Mouse (Mus musculus) embryonic facial prominence, embryonic 11.5 days (tissue): ENCODE data around the gene Kcnj1. TPM values are rescaled to one million over a fixed set of nuclear protein-coding genes. Genes with fewer than 3 reads are reported as not detected.
A peak's percentile ranks its signal among the peaks of the same experiment; 100 is the strongest.

Source experiments
- ATAC-seq: fragments of 200-750 bp; cut with Nextera tagmentation; replicated peaks from 2 replicates; pipeline ENCODE4 v1.8.0; 2017; ENCODE audit warnings: low read depth; ENCODE audit not compliant: insufficient number of reproducible peaks, low FRiP score, low TSS enrichment
- DNase-seq: peaks from one replicate; pipeline ENCODE4 v3.0.0-alpha.2; 2015; ENCODE audit warnings: low spot score
- H3K27ac ChIP-seq: fragments of 300-500 bp; sonication (generic); replicated peaks from 2 replicates; pipeline ENCODE4 v1.5.1; 2014; ENCODE audit warnings: mild to moderate bottlenecking, low read depth, low read length, control low read depth
- H3K27me3 ChIP-seq: fragments of 300-500 bp; sonication (generic); 2 replicates; pipeline ENCODE4 v1.6.1; 2014; ENCODE audit warnings: mild to moderate bottlenecking, low read length, moderate library complexity, mixed read lengths; ENCODE audit not compliant: control insufficient read depth, insufficient read depth
- H3K36me3 ChIP-seq: fragments of 300-500 bp; sonication (generic); replicated peaks from 2 replicates; pipeline ENCODE4 v1.6.1; 2014; ENCODE audit warnings: low read depth, mild to moderate bottlenecking, low read length, moderate library complexity, mixed read lengths; ENCODE audit not compliant: control insufficient read depth, insufficient read depth
- H3K4me1 ChIP-seq: fragments of 300-500 bp; sonication (generic); 2 replicates; pipeline ENCODE4 v1.6.1; 2014; ENCODE audit warnings: low read length, mixed read lengths; ENCODE audit not compliant: control insufficient read depth, insufficient read depth
- H3K4me2 ChIP-seq: fragments of 300-500 bp; sonication (generic); 2 replicates; pipeline ENCODE4 v1.6.1; 2014; ENCODE audit warnings: low read depth, mild to moderate bottlenecking, control low read depth, low read length, moderate library complexity
- H3K4me3 ChIP-seq: fragments of 300-500 bp; sonication (generic); 2 replicates; pipeline ENCODE4 v1.5.1; 2014; ENCODE audit warnings: low read depth, low read length, control low read depth
- H3K9ac ChIP-seq: fragments of 300-500 bp; sonication (generic); replicated peaks from 2 replicates; pipeline ENCODE4 v1.6.1; 2014; ENCODE audit warnings: mild to moderate bottlenecking, control low read depth, low read length
- H3K9me3 ChIP-seq: fragments of 300-500 bp; sonication (generic); replicated peaks from 2 replicates; pipeline ENCODE4 v1.6.1; 2016; ENCODE audit warnings: mild to moderate bottlenecking, low read length, inconsistent platforms, mixed read lengths; ENCODE audit not compliant: control insufficient read depth
- whole genome bisulfite sequencing: fragments of 180-500 bp; shearing (Covaris S2); extraction: QIAGEN DNeasy Blood & Tissue Kit; methylation state at CpG from one replicate; pipeline ENCODE4 v1.1.7; 2014; 5-methylcytosine and 5-hydroxymethylcytosine counted together
- polyA plus RNA-seq: library from polyadenylated mRNA; unstranded; fragments of >200 nt; fragmentation: Nextera tagmentation; extraction: Ambion mirVana; gene quantifications from 2 replicates; pipeline ENCODE4 v1.2.1, GENCODE M21; 2014

Gene Kcnj1
- polyA plus RNA-seq, 1 experiment from 2014 or later = not detected

DNA sequence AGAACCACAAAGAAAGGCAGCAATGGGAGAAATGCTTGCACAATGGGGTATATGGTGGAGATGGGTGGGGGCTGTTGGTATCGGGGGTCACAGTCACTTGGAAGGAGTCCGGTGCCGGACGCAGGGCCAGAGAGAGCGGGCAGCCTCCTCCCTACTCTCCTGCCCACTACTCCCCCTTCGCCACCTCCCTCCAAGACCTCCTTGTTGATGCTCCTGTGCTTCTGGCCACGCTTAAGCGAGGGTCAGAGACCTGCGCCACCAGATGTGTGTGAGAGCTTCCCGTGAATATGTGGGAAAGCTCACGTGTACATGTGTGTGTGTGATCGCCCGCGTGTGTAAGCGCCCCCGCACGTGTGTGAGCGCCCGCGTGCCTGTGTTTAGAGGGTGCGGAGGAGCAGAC lies 27.8 kb upstream of the Kcnj1 start:
- no peaks in the 10 kb centered on the region for H3K36me3 ChIP-seq
- H3K4me3 ChIP-seq = peak overlapping the region; percentile 18
- H3K27ac ChIP-seq = no peak overlapping the region
- 1% methylated on average over 21 of the region's 21 CpGs for WGBS
- H3K9ac ChIP-seq = peak overlapping the region; percentile 41; the same call in 1 of the 2 replicates
- H3K27me3 ChIP-seq = peaks cover 33% of the 10 kb centered on the region
- ATAC-seq (no peak), DNase-seq (no peak)
- no peaks in the 10 kb centered on the region for H3K9me3 ChIP-seq
- H3K4me1 ChIP-seq = peaks cover 3% of the 10 kb centered on the region; the same call in 1 of the 2 replicates
- peak overlapping the region; percentile 31 for H3K4me2 ChIP-seq

DNA sequence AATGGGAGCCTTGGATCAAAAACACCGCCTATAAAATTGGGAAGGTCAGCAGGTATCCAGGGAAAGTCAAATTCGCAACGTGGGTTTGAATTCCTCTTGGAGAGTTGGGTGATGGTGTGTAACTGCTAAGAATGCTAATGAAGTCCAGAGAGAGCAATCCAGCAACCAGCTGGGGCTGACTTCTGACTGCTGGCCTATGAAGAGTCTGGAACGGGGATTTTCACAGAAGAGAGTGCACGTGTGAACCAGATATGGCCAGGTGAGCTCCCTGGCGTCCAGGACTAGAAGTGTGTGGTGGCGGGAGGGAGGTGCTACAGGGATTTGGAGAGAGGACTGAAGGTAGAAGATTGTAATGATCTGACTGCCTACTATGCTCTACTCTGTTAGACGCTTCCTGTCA lies 24.2 kb upstream of the Kcnj1 start:
- no peak for ATAC-seq
- Histone ChIP-seq H3K4me3 (no peak overlapping the region), H3K36me3 (no peaks in the 10 kb centered on the region), H3K27me3 (peaks cover 27% of the 10 kb centered on the region), H3K9ac (no peak overlapping the region), H3K4me2 (no peak overlapping the region), H3K4me1 (peaks cover 3% of the 10 kb centered on the region; the same call in 1 of the 2 replicates), H3K27ac (no peak overlapping the region), H3K9me3 (no peaks in the 10 kb centered on the region)
- WGBS = 59% methylated on average over 8 of the region's 8 CpGs
- no peak for DNase-seq

DNA sequence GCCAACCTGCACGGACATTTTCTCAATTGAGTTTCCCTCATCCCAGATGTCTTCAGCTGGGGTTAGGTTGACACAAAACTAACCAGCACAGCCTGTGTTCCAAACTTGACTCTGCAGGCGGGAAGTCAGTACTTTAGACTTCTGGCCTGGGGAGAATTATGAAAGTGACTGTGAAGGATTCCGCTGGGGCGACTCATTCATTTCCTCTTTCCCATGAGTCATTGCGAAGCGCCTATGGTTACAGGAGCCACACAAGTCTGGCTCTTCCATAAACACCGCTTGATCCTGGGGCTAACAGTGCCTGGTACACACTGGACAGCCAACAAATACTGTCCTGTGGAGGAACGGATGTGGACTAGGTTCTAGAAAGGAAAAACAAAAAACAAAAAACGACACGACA lies 22.9 kb upstream of the Kcnj1 start:
- Histone ChIP-seq H3K4me1 (no peaks in the 10 kb centered on the region; the same call in 1 of the 2 replicates), H3K9me3 (no peaks in the 10 kb centered on the region), H3K36me3 (no peaks in the 10 kb centered on the region), H3K27me3 (peaks cover 15% of the 10 kb centered on the region), H3K27ac (no peak overlapping the region), H3K4me2 (no peak overlapping the region), H3K4me3 (no peak overlapping the region), H3K9ac (no peak overlapping the region)
- 87% methylated on average over 10 of the region's 10 CpGs for WGBS
- ATAC-seq (no peak), DNase-seq (no peak)

DNA sequence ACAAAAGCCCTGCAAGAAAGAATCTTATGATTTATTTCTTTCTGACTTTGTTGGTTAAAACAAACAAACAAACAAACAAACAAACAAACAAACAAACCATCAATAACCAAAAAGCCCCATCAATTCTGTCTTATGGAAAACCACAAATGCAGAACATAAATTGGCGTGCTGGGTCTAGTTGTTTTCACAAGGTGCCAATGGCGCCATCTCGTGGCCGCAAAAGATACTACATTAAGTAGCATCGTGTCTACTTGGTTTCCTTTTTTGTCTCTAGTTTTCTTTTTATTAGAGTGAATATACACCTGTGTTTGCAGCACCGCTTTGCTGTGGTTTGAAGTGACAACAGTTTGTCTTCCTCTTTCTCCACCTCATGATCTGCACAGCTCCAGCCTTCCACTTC lies 22.0 kb upstream of the Kcnj1 start:
- H3K27me3 ChIP-seq = peaks cover 6% of the 10 kb centered on the region
- no peak overlapping the region for H3K27ac ChIP-seq
- H3K36me3 ChIP-seq = no peaks in the 10 kb centered on the region
- DNase-seq = peak; percentile 80
- no peak overlapping the region for H3K4me2 ChIP-seq
- no peak overlapping the region for H3K9ac ChIP-seq
- WGBS = 5% methylated on average over 6 of the region's 6 CpGs
- ATAC-seq = no peak
- no peak overlapping the region for H3K4me3 ChIP-seq
- no peaks in the 10 kb centered on the region for H3K4me1 ChIP-seq
- H3K9me3 ChIP-seq = no peaks in the 10 kb centered on the region

DNA sequence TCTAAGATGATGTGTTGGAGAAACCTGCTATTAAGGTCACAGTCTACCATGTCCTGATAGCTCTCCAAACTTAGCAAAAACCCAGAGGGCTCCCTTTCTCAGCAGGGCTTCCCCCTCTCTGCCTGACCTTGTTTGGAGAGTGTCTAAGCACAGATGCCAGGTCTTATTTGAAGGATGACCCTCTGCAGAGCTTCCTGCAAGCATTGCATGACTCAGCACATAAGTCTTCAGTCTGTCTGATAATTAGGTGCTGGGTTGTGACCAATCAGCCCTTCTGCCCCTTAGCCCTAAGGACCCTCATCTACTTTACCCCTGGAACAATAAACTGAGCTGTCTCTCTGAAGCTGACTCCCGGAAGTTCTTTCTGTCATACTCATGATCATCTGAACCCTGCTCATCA lies 11.5 kb upstream of the Kcnj1 start:
- Histone ChIP-seq H3K36me3 (no peaks in the 10 kb centered on the region), H3K27me3 (no peaks in the 10 kb centered on the region), H3K27ac (no peak overlapping the region), H3K9ac (no peak overlapping the region), H3K4me2 (no peak overlapping the region), H3K4me3 (no peak overlapping the region), H3K9me3 (no peaks in the 10 kb centered on the region), H3K4me1 (no peaks in the 10 kb centered on the region)
- ATAC-seq (no peak), DNase-seq (no peak)
- 75% methylated on average over 1 of the region's 1 CpGs for WGBS

DNA sequence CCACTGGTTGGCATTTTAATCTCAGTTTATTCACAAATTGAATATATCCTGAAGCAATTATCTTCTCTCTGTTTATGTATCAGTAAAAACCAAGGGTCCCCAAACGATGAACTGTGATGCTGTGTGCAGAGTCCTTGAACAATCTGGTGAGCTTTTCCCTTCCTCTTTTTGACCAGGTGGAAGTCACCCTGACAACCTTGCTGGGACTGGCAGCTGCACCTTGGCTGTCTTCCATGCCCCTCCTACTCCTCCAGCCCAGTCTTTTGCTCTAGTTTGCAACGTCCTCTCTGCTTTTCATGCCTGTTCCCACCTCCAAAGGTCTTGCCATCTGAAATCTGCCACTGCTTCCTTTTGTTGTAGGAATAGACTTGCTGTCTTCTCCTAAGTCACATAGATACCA lies 3.5 kb upstream of the Kcnj1 start:
- H3K9ac ChIP-seq = no peak overlapping the region
- H3K9me3 ChIP-seq = no peaks in the 10 kb centered on the region
- H3K4me2 ChIP-seq = no peak overlapping the region
- H3K36me3 ChIP-seq = no peaks in the 10 kb centered on the region
- no peak for ATAC-seq
- no peaks in the 10 kb centered on the region for H3K27me3 ChIP-seq
- no peak for DNase-seq
- H3K4me3 ChIP-seq = no peak overlapping the region
- H3K4me1 ChIP-seq = no peaks in the 10 kb centered on the region
- no peak overlapping the region for H3K27ac ChIP-seq
- 50% methylated on average over 2 of the region's 2 CpGs for WGBS

DNA sequence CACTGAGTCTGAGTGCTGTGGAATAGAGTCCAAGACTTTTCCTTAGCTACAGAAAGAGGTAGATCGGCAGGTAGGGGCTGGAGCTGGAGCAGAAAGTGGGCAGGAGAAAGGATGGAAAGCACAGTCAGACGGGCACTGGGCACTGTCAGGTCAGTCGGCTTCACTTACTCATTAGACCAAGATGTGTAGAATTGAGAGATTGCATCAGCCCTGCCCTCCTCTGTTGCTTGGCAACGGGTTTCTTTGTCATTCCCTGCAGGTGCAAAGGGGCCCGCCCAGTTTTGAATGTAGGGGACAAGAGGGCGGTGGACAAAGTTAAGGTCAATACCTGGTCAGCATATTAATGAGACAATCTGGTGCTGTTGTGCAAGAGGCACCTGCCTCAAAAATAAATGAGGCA lies 2.9 kb upstream of the Kcnj1 start:
- Histone ChIP-seq H3K4me2 (no peak overlapping the region), H3K4me1 (no peaks in the 10 kb centered on the region), H3K27me3 (no peaks in the 10 kb centered on the region), H3K27ac (no peak overlapping the region), H3K4me3 (no peak overlapping the region), H3K9me3 (no peaks in the 10 kb centered on the region), H3K9ac (no peak overlapping the region), H3K36me3 (no peaks in the 10 kb centered on the region)
- no peak for ATAC-seq
- WGBS = 55% methylated on average over 6 of the region's 6 CpGs
- no peak for DNase-seq

DNA sequence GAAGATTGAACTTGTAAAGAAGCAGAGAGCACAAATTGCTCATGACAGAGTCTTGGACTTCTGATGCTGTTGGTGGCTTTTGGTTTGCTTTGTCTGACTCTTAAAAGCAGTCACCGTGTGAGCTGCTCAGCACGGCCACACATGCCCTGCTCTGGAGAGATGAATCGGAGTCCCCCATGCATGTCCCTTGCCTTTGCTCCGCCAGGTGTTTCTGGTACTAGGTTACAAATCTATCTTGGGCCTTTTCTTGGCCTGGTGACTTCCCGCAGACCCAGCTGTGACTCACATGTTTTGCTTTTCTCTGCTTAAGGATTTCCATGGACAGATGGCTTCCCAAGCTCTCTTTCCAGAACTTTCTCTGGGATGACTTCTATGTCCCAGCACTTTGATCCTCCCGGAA lies 1.4 kb downstream of the Kcnj1 start:
- Histone ChIP-seq H3K4me2 (no peak overlapping the region), H3K9me3 (no peaks in the 10 kb centered on the region), H3K9ac (no peak overlapping the region), H3K27me3 (no peaks in the 10 kb centered on the region), H3K27ac (no peak overlapping the region), H3K4me3 (no peak overlapping the region), H3K4me1 (no peaks in the 10 kb centered on the region), H3K36me3 (no peaks in the 10 kb centered on the region)
- ATAC-seq (no peak), DNase-seq (no peak)
- 93% methylated on average over 6 of the region's 6 CpGs for WGBS
